Mouse (Mus musculus): ENCODE measurements around the gene Rgl3.

DNA sequence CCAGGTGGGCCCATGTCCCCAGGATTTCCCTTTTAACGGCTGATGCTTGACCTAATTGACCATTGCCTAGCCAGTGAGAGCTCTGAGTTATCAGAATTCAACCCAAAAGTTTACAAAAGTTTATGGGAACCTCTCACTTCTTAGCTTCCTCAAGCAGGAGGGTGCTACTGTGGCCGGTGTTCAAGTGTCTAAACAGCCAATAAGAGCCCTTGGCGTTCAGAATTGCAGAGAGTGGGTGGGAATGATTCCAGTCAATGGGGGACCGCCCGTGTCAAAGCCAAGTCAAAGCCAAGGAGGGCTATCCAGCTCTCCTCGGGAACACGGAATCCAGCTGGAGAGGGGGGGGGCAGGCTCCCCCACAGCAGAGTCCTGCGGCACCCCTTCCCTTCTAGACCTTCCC, 41.1 kb downstream of the Rgl3 start:
- TF ChIP-seq TCF3 (IDR thresholded peaks at IDR 0.05; ENCODE audit: insufficient read length, low read depth), result no peak
- TF ChIP-seq POLR2AphosphoS2 (IDR thresholded peaks at IDR 0.05; ENCODE audit: insufficient read length, low read depth), result no peak
- no peak for TF ChIP-seq TCF12 (IDR thresholded peaks at IDR 0.05; ENCODE audit: insufficient read depth, poor library complexity, severe bottlenecking)
- no peak for TF ChIP-seq USF1 (IDR thresholded peaks at IDR 0.05; ENCODE audit: low read depth)
- TF ChIP-seq POLR2A (IDR thresholded peaks at IDR 0.05; ENCODE audit: insufficient read length, low read depth), result no peak
- no peak for TF ChIP-seq MYOG (IDR thresholded peaks at IDR 0.05; ENCODE audit: control insufficient read depth in 1 of 3, insufficient read depth in 1 of 3, insufficient read length in 2 of 3, low read depth in 2 of 3)
- TF ChIP-seq E2F4 (IDR thresholded peaks at IDR 0.05; ENCODE audit: insufficient read depth), result no peak
- no peak for TF ChIP-seq MAX (IDR thresholded peaks at IDR 0.05; ENCODE audit: low read depth)
- no peak for TF ChIP-seq CEBPB (IDR thresholded peaks at IDR 0.05; ENCODE audit: insufficient read depth, poor library complexity, severe bottlenecking)
- TF ChIP-seq MYOD1 (IDR thresholded peaks at IDR 0.05; ENCODE audit: control insufficient read depth in 1 of 3, insufficient read length in 2 of 3, low read depth in 2 of 3), result no peak

All from myocyte (in vitro differentiated cells).